Mouse (Mus musculus): ENCODE measurements at regions not wholly inside any gene's neighbourhood (a gene's known extent, or its start where the extent isn't known, plus 50 kb on each side); places are given as distances from the start of the nearest gene placed in this dataset.

DNA sequence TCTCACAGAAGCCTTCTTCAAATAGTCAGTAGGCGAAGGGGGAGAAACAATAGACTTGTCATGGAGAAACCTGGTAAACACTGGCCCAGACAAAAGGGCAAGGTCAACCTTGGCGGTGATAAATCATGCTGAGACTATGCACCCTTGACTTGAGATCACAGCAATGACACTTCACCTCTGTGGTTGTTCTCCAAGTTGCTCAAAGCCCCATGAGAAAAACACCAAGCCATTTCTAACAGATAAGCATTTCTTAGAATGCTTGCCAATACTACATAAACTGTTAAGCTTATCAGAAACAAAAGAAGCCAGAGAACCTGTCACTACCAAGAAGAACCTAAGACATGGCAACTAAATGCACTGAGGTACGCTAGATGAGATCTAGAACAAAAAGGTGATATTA, 165.0 kb upstream of the Cdkn2b start:
- Histone ChIP-seq H3K27me3 (ENCODE audit: control insufficient read depth, insufficient read depth, insufficient read length) (no peaks in the 10 kb centered on the region), H3ac (ENCODE audit: control insufficient read depth, insufficient read length, low read depth) (no peak overlapping the region), H3K79me3 (ENCODE audit: low read depth) (no peaks in the 10 kb centered on the region), H3K79me2 (ENCODE audit: control insufficient read depth, insufficient read depth) (no peaks in the 10 kb centered on the region), H3K4me3 (ENCODE audit: insufficient read depth, poor library complexity, severe bottlenecking) (no peak overlapping the region), H3K36me3 (ENCODE audit: control insufficient read depth, insufficient read depth) (no peaks in the 10 kb centered on the region)
- TF ChIP-seq CEBPB (IDR thresholded peaks at IDR 0.05; ENCODE audit: low read depth) (no peak), MAX (IDR thresholded peaks at IDR 0.05) (no peak), USF1 (IDR thresholded peaks at IDR 0.05; ENCODE audit: low read depth) (no peak), FOSL1 (IDR thresholded peaks at IDR 0.05; ENCODE audit: insufficient read depth, low read length, poor library complexity, severe bottlenecking) (no peak), CTCF (IDR thresholded peaks at IDR 0.05; ENCODE audit: control insufficient read depth, insufficient read depth, insufficient read length) (no peak), MYOD1 (IDR thresholded peaks at IDR 0.05; ENCODE audit: control insufficient read depth, insufficient read length, low read depth) (no peak), MYOG (IDR thresholded peaks at IDR 0.05; ENCODE audit: control insufficient read depth, extremely low read depth, insufficient read length) (no peak)

GRCm38 (mm10) chr4:89474836-89475541, 164.2 kb upstream of the Cdkn2b start:
- TF ChIP-seq MAX (IDR thresholded peaks at IDR 0.05) (no peak), USF1 (IDR thresholded peaks at IDR 0.05; ENCODE audit: low read depth) (no peak), MYOG (IDR thresholded peaks at IDR 0.05; ENCODE audit: control insufficient read depth, extremely low read depth, insufficient read length) (no peak), MYOD1 (IDR thresholded peaks at IDR 0.05; ENCODE audit: control insufficient read depth, insufficient read length, low read depth) (no peak), FOSL1 (IDR thresholded peaks at IDR 0.05; ENCODE audit: insufficient read depth, low read length, poor library complexity, severe bottlenecking) (no peak), CTCF (IDR thresholded peaks at IDR 0.05; ENCODE audit: control insufficient read depth, insufficient read depth, insufficient read length) (no peak), CEBPB (IDR thresholded peaks at IDR 0.05; ENCODE audit: low read depth) (no peak)
- H3K4me3 ChIP-seq (ENCODE audit: insufficient read depth, poor library complexity, severe bottlenecking) = no peak overlapping the region
- no peaks in the 10 kb centered on the region for H3K79me2 ChIP-seq (ENCODE audit: control insufficient read depth, insufficient read depth)
- no peaks in the 10 kb centered on the region for H3K79me3 ChIP-seq (ENCODE audit: low read depth)
- no peaks in the 10 kb centered on the region for H3K27me3 ChIP-seq (ENCODE audit: control insufficient read depth, insufficient read depth, insufficient read length)
- H3K36me3 ChIP-seq (ENCODE audit: control insufficient read depth, insufficient read depth) = no peaks in the 10 kb centered on the region
- no peak overlapping the region for H3ac ChIP-seq (ENCODE audit: control insufficient read depth, insufficient read length, low read depth)

DNA sequence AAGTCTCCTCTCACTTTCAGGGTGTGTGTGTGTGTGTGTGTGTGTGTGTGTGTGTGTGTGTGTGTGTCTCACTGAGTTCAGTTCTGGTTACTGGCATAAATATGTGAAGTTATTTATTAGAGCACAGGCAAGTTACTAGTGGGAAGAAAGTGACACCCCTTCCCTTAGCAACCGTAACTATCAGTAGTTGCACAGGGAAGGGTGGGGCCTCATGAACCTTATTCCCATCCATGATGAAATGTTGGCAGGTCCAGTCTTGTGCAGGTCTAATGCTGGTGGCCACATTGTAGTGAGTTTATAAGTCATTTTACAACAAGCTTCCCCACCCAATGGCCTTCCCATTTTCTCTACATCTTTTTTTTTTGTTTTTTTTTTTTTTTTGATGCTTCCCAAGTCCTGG, 160.6 kb upstream of the Cdkn2b start:
- no peaks in the 10 kb centered on the region for H3K79me3 ChIP-seq (ENCODE audit: low read depth)
- TF ChIP-seq USF1 (IDR thresholded peaks at IDR 0.05; ENCODE audit: low read depth) = no peak
- TF ChIP-seq CEBPB (IDR thresholded peaks at IDR 0.05; ENCODE audit: low read depth) = no peak
- no peak for TF ChIP-seq MYOG (IDR thresholded peaks at IDR 0.05; ENCODE audit: control insufficient read depth, extremely low read depth, insufficient read length)
- no peak for TF ChIP-seq FOSL1 (IDR thresholded peaks at IDR 0.05; ENCODE audit: insufficient read depth, low read length, poor library complexity, severe bottlenecking)
- no peak for TF ChIP-seq MAX (IDR thresholded peaks at IDR 0.05)
- no peak for TF ChIP-seq MYOD1 (IDR thresholded peaks at IDR 0.05; ENCODE audit: control insufficient read depth, insufficient read length, low read depth)
- TF ChIP-seq CTCF (IDR thresholded peaks at IDR 0.05; ENCODE audit: control insufficient read depth, insufficient read depth, insufficient read length) = no peak
- H3K36me3 ChIP-seq (ENCODE audit: control insufficient read depth, insufficient read depth) = no peaks in the 10 kb centered on the region

DNA sequence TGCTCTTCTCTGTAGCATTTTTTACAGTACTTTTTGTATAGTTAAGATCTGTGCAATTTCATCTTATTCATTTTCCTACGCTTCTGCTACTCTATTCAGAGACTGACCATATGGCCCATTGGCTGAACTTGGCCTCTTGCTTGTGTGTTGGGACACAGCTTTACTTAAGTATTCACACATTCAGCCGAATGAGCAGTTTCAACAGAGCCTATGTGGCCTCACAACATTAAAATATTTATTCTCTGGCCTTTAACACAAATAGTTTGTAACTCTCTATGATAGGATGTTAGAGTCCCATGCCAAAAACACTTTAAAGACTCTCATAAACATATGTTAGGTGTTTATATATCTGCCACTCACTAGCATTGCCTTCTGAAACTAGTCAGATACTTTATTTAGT, 159.9 kb upstream of the Cdkn2b start:
- TF ChIP-seq CEBPB (IDR thresholded peaks at IDR 0.05; ENCODE audit: low read depth) (no peak), CTCF (IDR thresholded peaks at IDR 0.05; ENCODE audit: control insufficient read depth, insufficient read depth, insufficient read length) (no peak), MYOD1 (IDR thresholded peaks at IDR 0.05; ENCODE audit: control insufficient read depth, insufficient read length, low read depth) (no peak), MYOG (IDR thresholded peaks at IDR 0.05; ENCODE audit: control insufficient read depth, extremely low read depth, insufficient read length) (no peak)
- H3ac ChIP-seq (ENCODE audit: control insufficient read depth, insufficient read length, low read depth) = no peak overlapping the region
- H3K36me3 ChIP-seq (ENCODE audit: control insufficient read depth, insufficient read depth) = no peaks in the 10 kb centered on the region
- H3K79me3 ChIP-seq (ENCODE audit: low read depth) = no peaks in the 10 kb centered on the region
- H3K27me3 ChIP-seq (ENCODE audit: control insufficient read depth, insufficient read depth, insufficient read length) = no peaks in the 10 kb centered on the region
- H3K79me2 ChIP-seq (ENCODE audit: control insufficient read depth, insufficient read depth) = no peaks in the 10 kb centered on the region
- H3K4me3 ChIP-seq (ENCODE audit: insufficient read depth, poor library complexity, severe bottlenecking) = no peak overlapping the region

More for the DNA sequence above, 160.6 kb upstream of the Cdkn2b start:
- no peaks in the 10 kb centered on the region for H3K79me2 ChIP-seq (ENCODE audit: control insufficient read depth, insufficient read depth)
- H3K27me3 ChIP-seq (ENCODE audit: control insufficient read depth, insufficient read depth, insufficient read length) = no peaks in the 10 kb centered on the region
- H3K4me3 ChIP-seq (ENCODE audit: insufficient read depth, poor library complexity, severe bottlenecking) = no peak overlapping the region
- H3ac ChIP-seq (ENCODE audit: control insufficient read depth, insufficient read length, low read depth) = no peak overlapping the region

DNA sequence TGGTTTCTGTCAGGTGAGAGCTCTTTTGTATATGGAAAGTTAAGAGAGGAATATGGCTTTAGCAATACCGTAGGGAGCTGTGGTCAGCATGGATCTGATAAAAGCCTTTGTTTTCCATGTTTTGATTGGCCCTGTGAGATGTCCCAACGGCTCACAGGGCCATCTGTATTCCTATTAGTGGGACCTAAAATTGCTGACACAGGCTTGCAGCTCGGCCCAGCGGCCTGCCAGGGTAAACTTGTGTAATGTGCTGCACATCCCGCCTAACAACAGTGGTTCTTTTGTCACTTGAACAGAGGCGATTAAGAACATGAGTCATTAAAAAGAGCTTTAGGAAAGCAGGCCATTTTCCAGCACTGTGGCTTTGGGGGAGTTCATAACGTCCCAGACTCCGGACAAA, 159.0 kb upstream of the Cdkn2b start:
- Histone ChIP-seq H3K79me3 (ENCODE audit: low read depth) (no peaks in the 10 kb centered on the region), H3ac (ENCODE audit: control insufficient read depth, insufficient read length, low read depth) (no peak overlapping the region), H3K4me3 (ENCODE audit: insufficient read depth, poor library complexity, severe bottlenecking) (no peak overlapping the region), H3K27me3 (ENCODE audit: control insufficient read depth, insufficient read depth, insufficient read length) (no peaks in the 10 kb centered on the region), H3K36me3 (ENCODE audit: control insufficient read depth, insufficient read depth) (no peaks in the 10 kb centered on the region), H3K79me2 (ENCODE audit: control insufficient read depth, insufficient read depth) (no peaks in the 10 kb centered on the region)
- TF ChIP-seq CTCF (IDR thresholded peaks at IDR 0.05; ENCODE audit: control insufficient read depth, insufficient read depth, insufficient read length) (no peak), FOSL1 (IDR thresholded peaks at IDR 0.05; ENCODE audit: insufficient read depth, low read length, poor library complexity, severe bottlenecking) (no peak), CEBPB (IDR thresholded peaks at IDR 0.05; ENCODE audit: low read depth) (no peak), MYOD1 (IDR thresholded peaks at IDR 0.05; ENCODE audit: control insufficient read depth, insufficient read length, low read depth) (no peak), USF1 (IDR thresholded peaks at IDR 0.05; ENCODE audit: low read depth) (no peak), MAX (IDR thresholded peaks at IDR 0.05) (no peak), MYOG (IDR thresholded peaks at IDR 0.05; ENCODE audit: control insufficient read depth, extremely low read depth, insufficient read length) (no peak)

Data from C2C12 (cell line).